Mouse (Mus musculus) macrophage (primary cell): ENCODE results near the gene Gm42669. TPM values are rescaled to one million over a fixed set of nuclear protein-coding genes. Genes with fewer than 3 reads are reported as not detected.
A peak's percentile ranks its signal among the peaks of the same experiment; 100 is the strongest.

Experiments
- H3K27ac ChIP-seq: fragments of 350-480 bp; formaldehyde crosslinking; 2 replicates; pipeline ENCODE4 v1.9.0; 2021
- H3K36me3 ChIP-seq: fragments of 350-480 bp; formaldehyde crosslinking; 2 replicates; pipeline ENCODE4 v1.9.0; 2021; ENCODE audit errors: inconsistent target
- H3K4me3 ChIP-seq: fragments of 350-480 bp; formaldehyde crosslinking; 2 replicates; pipeline ENCODE4 v1.9.0; 2021; ENCODE audit errors: inconsistent target
- H3K79me2 ChIP-seq: fragments of 350-480 bp; formaldehyde crosslinking; 2 replicates; pipeline ENCODE4 v1.9.0; 2021; ENCODE audit errors: inconsistent target
- WGBS: methylation state at CpG from one replicate; pipeline ENCODE4 v1.1.7; 2026; ENCODE audit warnings: inconsistent platforms; ENCODE audit not compliant: missing documents; 5-methylcytosine and 5-hydroxymethylcytosine counted together
- polyA plus RNA-seq: library from polyadenylated mRNA; stranded (reverse); fragments of 250-400 nt; gene quantifications from 3 replicates; pipeline ENCODE4 v1.2.4, GENCODE M21; 2018; ENCODE audit warnings: inconsistent platforms

Gm42669 gene
- polyA plus RNA-seq, 1 experiment from 2014 or later = 0.06 TPM

DNA sequence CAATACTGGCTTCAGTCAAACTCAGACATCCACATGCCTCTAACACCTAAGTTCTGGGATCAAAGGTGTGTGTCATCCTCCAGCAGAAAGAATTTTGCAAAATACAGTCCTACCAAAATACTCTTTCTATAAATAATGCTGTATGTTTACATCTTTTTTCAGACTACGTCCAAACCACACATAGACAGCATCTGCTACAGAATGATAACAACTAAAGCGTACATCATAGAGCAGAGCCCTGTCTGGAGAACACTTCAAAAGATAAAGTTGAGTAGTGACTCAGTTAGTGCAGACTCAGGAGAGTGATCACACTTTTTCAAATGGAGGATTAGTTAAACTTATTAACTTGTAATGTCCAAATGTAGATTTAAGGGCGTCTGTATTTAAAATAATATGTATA lies 40.5 kb downstream of the Gm42669 start:
- 92% methylated on average over 3 of the region's 3 CpGs for WGBS
- Histone ChIP-seq H3K4me3 (no peak overlapping the region), H3K36me3 (no peaks in the 10 kb centered on the region), H3K27ac (no peak overlapping the region), H3K79me2 (no peaks in the 10 kb centered on the region)

DNA sequence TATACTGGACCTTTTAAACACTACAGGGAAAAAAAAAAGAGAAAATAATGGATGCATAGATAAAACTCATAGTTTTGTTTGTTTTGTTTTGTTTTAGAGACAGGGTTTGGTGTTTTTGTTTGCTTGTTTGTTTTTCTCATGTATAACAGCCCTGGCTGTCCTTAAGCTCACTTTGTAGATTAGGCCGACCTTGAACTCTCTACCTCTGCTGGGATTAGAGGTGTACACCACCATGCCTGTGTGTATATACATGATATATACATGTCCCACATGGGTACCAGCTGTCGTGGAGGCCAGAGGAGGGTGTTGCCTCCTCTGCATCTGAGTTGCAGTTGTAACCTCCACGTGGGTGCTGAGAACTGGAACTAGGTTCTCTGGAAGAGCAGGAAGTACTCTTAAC lies 41.0 kb downstream of the Gm42669 start:
- WGBS = 90% methylated on average over 3 of the region's 3 CpGs

DNA sequence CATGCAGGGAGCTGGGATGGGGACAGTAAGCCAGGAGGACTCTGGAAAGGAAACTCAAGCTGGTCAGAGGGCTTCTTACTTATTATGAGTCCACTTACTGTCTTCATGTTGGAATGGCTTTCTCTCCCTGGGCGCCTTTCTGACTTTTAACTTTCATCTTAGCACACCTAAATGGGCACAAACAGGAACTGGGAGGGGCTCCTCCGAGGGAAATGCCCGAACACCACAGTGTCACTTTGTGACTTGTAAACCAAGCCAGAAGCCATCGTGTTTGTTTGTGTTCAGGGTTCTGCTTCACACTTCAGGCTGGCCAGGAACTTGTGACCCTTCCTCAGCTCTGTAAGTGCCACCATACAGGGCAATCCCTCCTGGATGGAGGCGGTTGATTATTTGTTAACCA lies 46.9 kb downstream of the Gm42669 start:
- H3K36me3 ChIP-seq = peaks cover 8% of the 10 kb centered on the region; the same call in 1 of the 2 replicates

More for the DNA sequence above, 41.0 kb downstream of the Gm42669 start:
- no peak overlapping the region for H3K27ac ChIP-seq
- no peaks in the 10 kb centered on the region for H3K36me3 ChIP-seq
- no peak overlapping the region for H3K4me3 ChIP-seq
- no peaks in the 10 kb centered on the region for H3K79me2 ChIP-seq

DNA sequence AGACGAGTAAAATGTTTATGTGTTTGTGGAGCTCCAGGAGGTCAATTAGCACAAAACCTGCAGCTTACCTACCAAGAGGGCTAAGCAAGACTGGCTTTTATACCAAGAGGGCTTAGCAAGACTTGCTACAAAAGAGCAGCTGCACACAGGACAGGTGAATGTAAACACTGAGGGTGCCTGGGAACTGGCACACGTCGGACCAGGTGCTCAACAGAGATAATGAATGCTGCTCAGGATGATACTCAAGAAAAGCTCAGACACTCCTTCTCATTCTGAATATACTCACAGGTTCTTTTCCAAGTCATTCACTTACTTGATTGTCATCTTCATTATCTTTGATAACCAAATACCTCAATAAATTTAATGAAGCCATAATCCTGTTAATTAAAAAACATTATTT lies 49.5 kb downstream of the Gm42669 start:
- H3K79me2 ChIP-seq = no peaks in the 10 kb centered on the region
- no peak overlapping the region for H3K27ac ChIP-seq
- peaks cover 27% of the 10 kb centered on the region for H3K36me3 ChIP-seq
- H3K4me3 ChIP-seq = no peak overlapping the region
- 83% methylated on average over 3 of the region's 3 CpGs for WGBS

More for the DNA sequence above, 46.9 kb downstream of the Gm42669 start:
- WGBS = 85% methylated on average over 5 of the region's 5 CpGs
- Histone ChIP-seq H3K4me3 (no peak overlapping the region), H3K27ac (no peak overlapping the region), H3K79me2 (no peaks in the 10 kb centered on the region)

DNA sequence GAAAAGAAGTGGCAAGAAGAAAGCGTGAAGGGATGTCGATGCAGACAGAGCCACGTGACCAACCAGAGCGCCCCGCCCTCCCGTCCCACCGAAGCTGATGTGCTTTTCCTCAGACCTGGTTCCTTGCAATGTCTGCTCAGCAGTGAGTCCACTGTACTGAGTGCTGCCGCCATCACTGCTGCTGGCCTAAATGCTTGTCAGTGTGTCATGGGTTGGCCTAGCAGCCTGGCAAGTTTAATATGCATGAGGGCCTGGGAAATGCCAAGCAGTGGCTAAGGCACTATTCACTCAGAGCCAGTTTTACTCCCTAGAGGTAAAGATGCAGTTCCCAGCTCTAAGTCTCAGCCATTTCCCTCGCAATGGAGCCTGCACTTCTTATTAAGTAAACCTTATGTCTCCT lies 61.7 kb downstream of the Gm42669 start:
- WGBS = 95% methylated on average over 9 of the region's 9 CpGs
- Histone ChIP-seq H3K36me3 (peaks cover 14% of the 10 kb centered on the region; the same call in 1 of the 2 replicates), H3K79me2 (no peaks in the 10 kb centered on the region), H3K27ac (no peak overlapping the region), H3K4me3 (no peak overlapping the region)

- 1% methylated on average over 60 of the region's 64 CpGs for WGBS
Observed at GRCm38 (mm10) chr5:107597301-107598077, 90.1 kb downstream of the Gm42669 start, which contains the start of the genes Rpap2 and Glmn. TSS of gene Rpap2 (plus strand) at chr5:107597373. TSS of gene Glmn (minus strand) at chr5:107597888.

GRCm38 (mm10) chr5:107598380-107598779 lies 91.0 kb downstream of the Gm42669 start:
- no peaks in the 10 kb centered on the region for H3K79me2 ChIP-seq
- H3K36me3 ChIP-seq = peaks cover 21% of the 10 kb centered on the region
- H3K27ac ChIP-seq = no peak overlapping the region
- H3K4me3 ChIP-seq = peak overlapping the region; percentile 66
- 23% methylated on average over 4 of the region's 4 CpGs for WGBS

More at GRCm38 (mm10) chr5:107597301-107598077, 90.1 kb downstream of the Gm42669 start, which contains the start of the genes Rpap2 and Glmn:
- Histone ChIP-seq H3K27ac (peak within 1 kb of the TSS; percentile 63), H3K4me3 (peak within 1 kb of the TSS; percentile 66), H3K79me2 (no peaks in the 10 kb centered on the region), H3K36me3 (peaks cover 12% of the 10 kb centered on the region)

GRCm38 (mm10) chr5:107611224-107611623 lies 103.8 kb downstream of the Gm42669 start:
- H3K27ac ChIP-seq = peak overlapping the region; percentile 34; the same call in 1 of the 2 replicates
- H3K79me2 ChIP-seq = no peaks in the 10 kb centered on the region
- 12% methylated on average over 2 of the region's 2 CpGs for WGBS
- no peak overlapping the region for H3K4me3 ChIP-seq
- peaks cover 12% of the 10 kb centered on the region; the same call in 1 of the 2 replicates for H3K36me3 ChIP-seq

DNA sequence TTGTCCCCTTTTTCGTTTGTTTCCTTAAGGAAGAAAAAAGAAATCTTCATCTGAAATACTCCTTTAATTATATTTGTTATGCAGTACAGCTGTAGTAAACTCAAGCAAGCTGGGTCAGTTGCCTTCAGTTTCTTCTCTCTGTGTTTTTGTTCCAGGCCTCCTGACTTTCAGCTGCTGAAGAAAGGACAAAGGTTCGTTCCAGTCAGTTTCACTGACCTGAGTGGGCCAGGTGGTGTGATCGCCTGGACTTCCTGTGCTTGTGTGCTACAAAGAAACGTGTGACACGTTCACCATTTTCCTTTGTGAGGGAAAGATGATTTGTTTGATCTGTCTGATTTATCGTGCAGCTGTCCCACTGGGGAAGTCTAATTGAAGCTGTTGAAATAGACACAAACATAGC lies 110.6 kb downstream of the Gm42669 start:
- Histone ChIP-seq H3K36me3 (peaks cover 22% of the 10 kb centered on the region; the same call in 1 of the 2 replicates), H3K79me2 (no peaks in the 10 kb centered on the region), H3K27ac (no peak overlapping the region), H3K4me3 (no peak overlapping the region)
- 85% methylated on average over 6 of the region's 6 CpGs for WGBS

DNA sequence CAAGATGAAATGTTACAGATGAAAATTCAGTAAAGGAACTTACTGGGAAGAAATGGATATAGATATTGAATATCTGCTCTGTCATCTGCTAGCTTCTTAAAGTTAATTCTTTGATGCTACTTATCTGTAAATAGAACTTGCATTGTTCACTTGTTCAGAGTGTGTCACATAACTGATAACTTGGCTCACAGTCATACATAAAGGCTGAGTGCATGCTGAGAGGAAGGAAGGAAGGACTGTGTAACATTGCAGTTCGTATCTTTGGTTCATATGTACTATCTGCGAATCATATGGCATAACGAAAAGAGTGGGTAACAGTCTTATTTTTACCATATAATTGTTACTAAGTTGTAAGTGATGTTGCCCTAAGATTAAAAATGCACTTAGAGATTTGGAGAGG lies 113.9 kb downstream of the Gm42669 start:
- H3K27ac ChIP-seq = no peak overlapping the region
- H3K79me2 ChIP-seq = no peaks in the 10 kb centered on the region
- WGBS = 78% methylated on average over 3 of the region's 3 CpGs
- peaks cover 28% of the 10 kb centered on the region; the same call in 1 of the 2 replicates for H3K36me3 ChIP-seq
- no peak overlapping the region for H3K4me3 ChIP-seq

Other genes with a start within 250 kb of the Gm42669 start
- 0.35 to 0.73 TPM (median 0.54 TPM) in 3 replicates for gene Tgfbr3, start 218.0 kb upstream of the Gm42669 start, polyA plus RNA-seq
- gene Brdt, start 176.5 kb upstream of the Gm42669 start, polyA plus RNA-seq = 0.49 to 0.53 TPM (median 0.52 TPM) in 3 replicates
- not detected in 3 replicates for gene Ephx4, start 104.9 kb upstream of the Gm42669 start, polyA plus RNA-seq
- not detected in 3 replicates for gene Lpcat2b, start 76.1 kb upstream of the Gm42669 start, polyA plus RNA-seq
- gene Btbd8, start 69.6 kb upstream of the Gm42669 start, polyA plus RNA-seq = 1.3 to 2.9 TPM (median 2.7 TPM) in 3 replicates
- not detected in 3 replicates for gene 1700028K03Rik, start 27.1 kb downstream of the Gm42669 start, polyA plus RNA-seq
- 13.0 to 15.4 TPM (median 15.3 TPM) in 3 replicates for gene Rpap2, start 89.8 kb downstream of the Gm42669 start, polyA plus RNA-seq
- gene Glmn, start 90.3 kb downstream of the Gm42669 start, polyA plus RNA-seq = 7.9 to 11.8 TPM (median 9.1 TPM) in 3 replicates
- gene Gfi1, start 218.4 kb downstream of the Gm42669 start, polyA plus RNA-seq = 0.11 to 0.19 TPM (median 0.15 TPM) in 3 replicates